Mouse (Mus musculus) adrenal gland (tissue): ENCODE data around the gene Rhbdl1.
"Not testable (repeated sequence)": the region's sequence is repeated elsewhere in the genome, so short reads cannot be mapped to it uniquely, and the experiment has no call there.

Experiments
- intact Hi-C: fragments of 180-260 bp; cut with DNase I; formaldehyde crosslinking; loops from one replicate; pipeline ENCODE4 v1.15.1; 2025

Gene Rhbdl1

DNA sequence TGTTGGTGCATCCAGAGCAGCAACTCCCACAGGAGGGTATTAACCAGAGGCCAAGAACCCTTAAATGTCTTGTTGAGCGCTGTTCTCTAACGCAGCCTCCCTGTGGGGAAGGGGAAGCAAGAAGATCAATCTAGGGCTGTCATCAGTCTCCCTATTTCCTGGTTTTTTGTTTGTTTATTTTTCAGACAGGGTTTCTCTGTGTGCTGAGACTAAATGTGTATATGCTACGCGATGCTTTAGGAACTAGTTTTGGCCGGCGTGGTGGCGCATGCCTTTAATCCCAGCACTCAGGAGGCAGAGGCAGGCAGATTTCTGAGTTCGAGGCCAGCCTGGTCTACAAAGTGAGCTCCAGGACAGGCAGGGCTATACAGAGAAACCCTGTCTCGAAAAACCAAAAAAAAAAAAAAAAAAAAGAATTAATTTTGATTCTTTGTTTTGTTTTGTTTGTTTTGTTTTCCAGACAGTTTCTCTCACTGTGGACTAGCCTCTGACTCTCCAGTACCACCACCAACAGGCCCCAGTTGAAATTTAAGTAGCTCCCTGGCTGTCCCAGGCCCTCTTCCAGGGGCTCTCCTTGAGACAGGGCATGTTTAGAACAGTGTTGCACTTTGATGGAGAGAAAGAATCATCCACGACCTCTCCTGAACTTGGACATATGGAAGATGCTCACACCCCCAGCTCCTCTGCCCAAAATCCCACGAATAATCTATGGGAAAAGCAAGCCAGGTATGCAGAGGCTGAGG is 36.5 kb upstream of the Rhbdl1 start:
- intact Hi-C loops: no loop called here

DNA sequence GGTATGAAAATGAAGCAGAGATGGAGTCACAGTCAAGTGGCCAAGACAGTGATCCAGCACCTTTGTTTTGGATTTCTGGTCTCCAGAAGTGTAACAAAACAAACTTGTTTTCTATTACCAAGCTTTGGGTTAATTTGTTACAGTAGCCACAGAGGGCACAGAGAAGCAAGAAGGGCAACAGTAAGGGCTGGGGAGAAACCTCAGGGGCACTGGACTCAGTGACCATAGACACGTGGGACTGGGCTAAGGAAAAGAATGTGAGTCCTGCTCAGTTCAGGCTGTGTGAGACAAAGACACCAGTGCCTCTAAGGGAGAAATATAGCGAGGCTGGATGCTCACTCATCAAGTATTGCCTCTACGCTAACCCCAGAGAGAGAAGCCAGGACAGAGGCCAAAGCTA is 35.6 kb upstream of the Rhbdl1 start:
- intact Hi-C loops: no loop called here

DNA sequence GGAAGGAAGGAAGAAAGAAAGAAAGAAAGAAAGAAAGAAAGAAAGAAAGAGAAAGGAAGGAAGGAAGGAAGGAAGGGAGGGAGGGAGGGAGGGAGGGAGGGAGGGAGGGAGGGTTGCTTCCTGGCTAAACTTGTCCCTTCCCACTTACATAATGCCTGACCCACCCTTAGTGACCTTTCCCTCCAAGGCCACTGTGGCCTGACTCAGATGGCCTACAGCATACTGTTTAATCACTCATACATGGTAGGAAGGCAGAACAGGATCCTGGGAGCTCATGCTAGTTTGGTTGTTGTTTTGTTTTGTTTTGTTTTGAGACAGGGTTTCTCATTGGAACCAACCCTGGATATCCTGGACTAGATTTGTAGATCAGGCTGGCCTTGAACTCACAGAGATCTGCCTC is 34.5 kb upstream of the Rhbdl1 start:
- intact Hi-C loops: not testable (repeated sequence)

DNA sequence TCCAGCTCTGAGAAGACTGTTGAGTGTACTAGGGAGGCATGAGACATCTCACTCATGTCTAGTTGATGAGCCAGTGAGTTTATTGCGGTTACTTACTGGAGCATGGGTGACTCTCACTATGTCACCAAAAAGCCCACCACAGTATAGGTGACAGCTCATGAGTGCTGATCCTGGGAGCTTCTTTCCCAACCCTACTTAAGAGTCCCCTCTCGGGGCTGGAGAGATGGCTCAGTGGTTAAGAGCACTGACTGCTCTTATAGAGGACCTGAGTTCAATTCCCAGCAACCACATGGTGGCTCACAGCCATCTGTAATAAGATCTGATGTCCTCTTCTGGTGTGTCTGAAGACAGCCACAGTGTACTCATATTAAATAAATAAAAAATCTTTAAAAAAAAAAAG is 32.9 kb upstream of the Rhbdl1 start:
- intact Hi-C loops: no loop called here

DNA sequence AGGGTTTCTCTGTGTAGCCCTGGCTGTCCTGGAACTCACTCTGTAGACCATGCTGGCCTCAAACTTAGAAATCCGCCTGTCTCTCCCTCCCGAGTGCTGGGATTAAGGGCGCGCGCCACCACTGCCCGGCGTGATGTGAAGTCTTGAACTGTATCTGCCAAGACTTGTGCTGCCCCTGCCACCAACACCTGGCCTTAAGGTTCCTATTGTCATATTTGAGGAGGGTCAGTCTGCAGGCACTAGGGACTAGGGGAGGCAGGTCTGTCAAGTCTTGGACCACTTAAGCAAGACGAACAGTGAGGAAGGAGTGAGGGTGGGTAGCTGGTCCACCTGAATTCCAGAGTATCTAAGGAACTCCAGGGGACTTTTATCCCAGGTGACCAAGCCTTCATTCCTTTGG is 32.4 kb upstream of the Rhbdl1 start:
- intact Hi-C loops: no loop called here

GRCm38 (mm10) chr17:25868601-25869191 is 31.6 kb upstream of the Rhbdl1 start, which contains the start of gene Mcrip2:
TSS of gene Mcrip2 (minus strand) at chr17:25868764.
- intact Hi-C loops: no loop called here

- intact Hi-C loops: loop anchor here (2.0 kb wide), 1 partner anchor 31 kb away; the partner anchor contains the start of gene Rhbdl1
Observed at GRCm38 (mm10) chr17:25867836-25868600, 30.9 kb upstream of the Rhbdl1 start.

- intact Hi-C loops: loop anchor here (2.0 kb wide), 1 partner anchor 31 kb away; the partner anchor contains the start of gene Rhbdl1
Observed at GRCm38 (mm10) chr17:25867509-25867835, 30.4 kb upstream of the Rhbdl1 start.

GRCm38 (mm10) chr17:25866172-25866571 is 29.1 kb upstream of the Rhbdl1 start:
- intact Hi-C loops: loop anchor here (2.0 kb wide), 1 partner anchor 29 kb away; the partner anchor contains the start of gene Rhbdl1

DNA sequence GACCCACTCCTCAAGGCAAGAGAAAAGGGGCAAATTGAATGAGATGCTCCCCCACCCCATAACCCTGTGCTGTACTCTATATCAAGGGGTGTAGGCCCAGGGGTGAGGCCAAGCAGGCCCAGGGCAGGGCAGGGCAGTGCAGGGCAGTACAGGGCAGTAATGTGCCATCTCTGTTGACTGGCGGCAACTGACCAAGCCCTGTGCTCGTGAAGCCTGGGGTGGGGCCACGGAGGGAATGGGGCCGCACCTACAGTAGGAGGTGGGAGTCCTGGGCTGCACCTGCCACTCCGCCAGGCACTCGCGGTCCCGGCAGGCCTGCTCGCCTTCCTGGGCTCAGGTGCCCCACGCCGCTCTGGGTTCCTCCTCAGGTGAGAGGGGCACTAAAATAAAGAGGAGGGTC is 28.2 kb upstream of the Rhbdl1 start:
- intact Hi-C loops: no loop called here

DNA sequence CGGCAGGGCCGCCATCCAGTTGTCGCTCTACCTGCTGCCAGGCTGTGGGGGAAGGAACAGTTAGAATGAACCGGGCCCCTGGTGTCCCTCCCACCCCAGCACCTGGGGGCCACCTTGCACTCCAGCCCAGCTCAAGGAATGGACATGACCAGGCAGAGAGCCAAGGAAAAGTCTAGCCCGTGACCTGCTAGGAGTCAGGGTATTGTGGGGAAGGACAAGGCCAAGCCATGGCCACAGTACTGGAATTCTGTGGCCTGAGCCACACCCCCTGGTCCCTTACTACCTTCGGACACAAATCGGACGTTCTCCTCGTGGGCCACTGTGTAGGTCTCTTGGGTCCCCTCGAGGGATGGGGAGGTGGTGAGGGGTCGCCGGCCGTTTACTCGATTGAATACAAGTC is 27.2 kb upstream of the Rhbdl1 start:
- intact Hi-C loops: no loop called here

- intact Hi-C loops: no loop called here
Observed at GRCm38 (mm10) chr17:25863681-25864080, 26.6 kb upstream of the Rhbdl1 start.

DNA sequence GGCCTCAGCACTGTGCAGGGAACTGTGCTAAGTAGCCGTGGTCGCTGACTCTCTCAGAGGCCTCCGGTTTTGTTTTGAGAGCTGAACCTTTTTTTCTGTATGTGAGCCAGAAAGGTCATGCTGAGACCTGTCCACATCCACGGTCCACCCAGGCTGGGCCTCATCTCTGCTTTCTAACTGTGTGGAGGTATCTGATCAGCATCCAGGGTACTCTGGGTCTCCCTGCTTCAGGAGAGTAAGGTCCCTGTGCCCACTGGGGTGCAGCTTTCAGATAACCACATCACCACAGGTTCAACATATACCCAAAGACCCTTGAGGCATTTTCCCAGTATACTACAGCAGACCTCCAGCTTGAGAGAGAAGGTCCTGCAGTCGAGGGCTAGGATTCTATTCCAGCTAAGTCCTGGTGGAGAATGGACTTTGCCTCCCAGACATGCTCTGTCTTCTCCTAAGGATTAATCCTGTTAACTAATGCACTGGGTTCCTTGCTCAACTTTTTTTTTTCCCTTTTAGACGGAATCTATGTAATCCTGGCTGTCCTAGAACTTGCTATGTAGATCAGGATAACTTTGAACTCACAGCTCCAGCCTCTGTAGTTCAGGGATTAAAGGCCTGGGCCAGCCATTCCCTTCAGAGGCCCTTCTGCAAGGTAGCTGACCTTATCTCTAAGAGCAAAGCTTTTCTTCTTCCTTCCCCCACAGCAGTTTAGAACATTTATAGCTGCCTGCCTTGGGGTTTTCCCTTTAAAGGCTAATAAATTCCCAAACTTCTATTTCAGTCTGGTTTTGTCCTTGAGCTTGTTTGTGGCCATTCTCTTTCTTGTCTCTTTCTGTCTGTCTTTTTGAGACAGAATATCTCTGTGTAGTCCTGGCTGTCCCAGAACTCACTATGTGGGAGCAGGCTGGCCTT is 24.9 kb upstream of the Rhbdl1 start:
- intact Hi-C loops: no loop called here

GRCm38 (mm10) chr17:25860832-25861703 is 24.0 kb upstream of the Rhbdl1 start, which contains the start of gene Wdr90:
TSS of gene Wdr90 (minus strand) at chr17:25861501.
- intact Hi-C loops: no loop called here

GRCm38 (mm10) chr17:25860229-25860628 is 23.1 kb upstream of the Rhbdl1 start:
- intact Hi-C loops: no loop called here

- intact Hi-C loops: no loop called here
Observed at GRCm38 (mm10) chr17:25844396-25844901, 7.4 kb upstream of the Rhbdl1 start, which contains the start of gene Rhot2. TSS of gene Rhot2 (minus strand) at chr17:25844851.

DNA sequence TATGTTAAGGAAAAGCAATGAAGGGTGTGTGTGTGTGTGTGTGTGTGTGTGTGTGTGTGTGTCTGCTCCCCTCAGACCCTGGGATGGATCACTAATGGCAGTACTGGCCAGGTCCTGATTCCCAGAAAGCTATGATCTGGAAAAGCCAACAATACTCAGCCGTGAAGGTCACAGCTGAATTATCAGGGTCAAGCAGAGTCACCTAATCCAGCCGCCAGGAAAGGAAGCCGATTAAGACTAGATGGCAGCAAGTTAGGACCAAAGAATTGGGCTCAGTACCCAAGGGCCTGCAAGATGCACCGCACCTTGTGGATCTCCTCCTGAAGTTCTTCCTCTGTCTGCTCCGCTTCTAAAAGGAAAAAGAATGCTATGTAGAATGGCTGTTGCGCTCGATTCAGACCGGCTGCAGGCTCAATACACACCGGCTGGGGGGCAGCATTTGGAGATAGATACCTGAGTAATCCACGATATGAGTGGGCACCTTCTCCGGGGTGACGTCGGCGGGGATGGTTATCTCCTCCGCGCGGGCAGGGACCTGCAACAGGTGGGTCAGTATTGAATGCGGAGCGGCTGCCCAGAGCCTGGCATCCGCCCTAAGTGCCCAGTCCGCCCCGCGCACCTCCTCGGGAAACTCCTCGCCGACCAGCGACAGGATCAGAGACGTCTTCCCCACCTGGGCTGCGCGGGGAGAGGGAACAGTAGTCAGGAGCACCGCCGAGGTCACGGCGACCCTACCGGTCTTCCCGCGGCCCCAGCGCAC is 6.7 kb upstream of the Rhbdl1 start:
- intact Hi-C loops: no loop called here

DNA sequence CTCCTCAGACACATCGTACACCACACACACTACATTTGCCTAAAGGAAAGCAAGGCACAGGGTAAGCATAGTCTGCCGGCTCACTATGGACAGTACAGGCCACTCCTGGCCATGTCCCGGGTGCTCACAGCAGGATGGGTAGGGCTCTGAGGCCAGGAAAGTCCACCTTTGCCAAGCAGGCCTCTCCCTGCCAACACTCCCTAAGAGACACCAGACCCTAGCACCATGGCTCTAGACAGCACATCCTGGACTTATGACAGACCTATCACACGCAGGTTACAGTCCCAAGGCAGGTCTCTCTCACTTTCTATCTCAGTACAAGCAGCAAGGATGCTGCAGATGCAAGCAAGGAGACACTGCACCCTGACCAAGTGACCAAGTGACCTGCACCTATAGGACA is 6.0 kb upstream of the Rhbdl1 start:
- intact Hi-C loops: no loop called here

- intact Hi-C loops: no loop called here
Observed at GRCm38 (mm10) chr17:25842509-25842908, 5.4 kb upstream of the Rhbdl1 start.
